Mouse (Mus musculus) midbrain, embryonic 11.5 days (tissue): Measurements from ENCODE around the gene Inip. TPM values are rescaled to one million over a fixed set of nuclear protein-coding genes. Genes with fewer than 3 reads are reported as not detected.
A peak's percentile ranks its signal among the peaks of the same experiment; 100 is the strongest.

Experiments used
- ATAC-seq: fragments of 200-750 bp; cut with Nextera tagmentation; 2 replicates; pipeline ENCODE4 v1.8.0; 2017; ENCODE audit warnings: moderate TSS enrichment, moderate library complexity; ENCODE audit not compliant: low FRiP score
- DNase-seq: peaks from one replicate; pipeline ENCODE4 v3.0.0; 2015; ENCODE audit warnings: low spot score; ENCODE audit errors: missing footprints
- H3K27ac ChIP-seq: fragments of 300-500 bp; sonication (generic); 2 replicates; pipeline ENCODE4 v1.5.1; 2014; ENCODE audit warnings: low read depth, low read length
- H3K27me3 ChIP-seq: fragments of 300-500 bp; sonication (generic); 2 replicates; pipeline ENCODE4 v1.6.1; 2014; ENCODE audit warnings: mild to moderate bottlenecking, low read length, moderate library complexity, mixed read lengths; ENCODE audit not compliant: control insufficient read depth, insufficient read depth
- H3K36me3 ChIP-seq: fragments of 300-500 bp; sonication (generic); 2 replicates; pipeline ENCODE4 v1.6.1; 2014; ENCODE audit warnings: mild to moderate bottlenecking, low read length, moderate library complexity, mixed read lengths; ENCODE audit not compliant: control insufficient read depth, insufficient read depth
- H3K4me1 ChIP-seq: fragments of 300-500 bp; sonication (generic); 2 replicates; pipeline ENCODE4 v1.6.1; 2014; ENCODE audit warnings: low read length; ENCODE audit not compliant: control insufficient read depth, insufficient read depth
- H3K4me2 ChIP-seq: fragments of 300-500 bp; sonication (generic); 2 replicates; pipeline ENCODE4 v1.6.1; 2014; ENCODE audit warnings: mild to moderate bottlenecking, moderate library complexity
- H3K4me3 ChIP-seq: fragments of 300-500 bp; sonication (generic); 2 replicates; pipeline ENCODE4 v1.5.1; 2014; ENCODE audit warnings: low read depth, low read length
- H3K9ac ChIP-seq: fragments of 300-500 bp; sonication (generic); 2 replicates; pipeline ENCODE4 v1.6.1; 2014; ENCODE audit warnings: low read length
- H3K9me3 ChIP-seq: fragments of 300-500 bp; sonication (generic); 2 replicates; pipeline ENCODE4 v1.6.1; 2016; ENCODE audit warnings: low read length; ENCODE audit not compliant: control insufficient read depth
- WGBS: fragments of 180-500 bp; shearing (Covaris S2); extraction: QIAGEN DNeasy Blood & Tissue Kit; methylation state at CpG from one replicate; pipeline ENCODE4 v1.1.7; 2014; 5-methylcytosine and 5-hydroxymethylcytosine counted together
- polyA plus RNA-seq: library from polyadenylated mRNA; unstranded; fragments of >200 nt; fragmentation: Nextera tagmentation; extraction: Ambion mirVana; gene quantifications from 2 replicates; pipeline ENCODE4 v1.2.1, GENCODE M21; 2014

Gene Inip
- polyA plus RNA-seq, 1 experiment from 2014 or later = 110 TPM

DNA sequence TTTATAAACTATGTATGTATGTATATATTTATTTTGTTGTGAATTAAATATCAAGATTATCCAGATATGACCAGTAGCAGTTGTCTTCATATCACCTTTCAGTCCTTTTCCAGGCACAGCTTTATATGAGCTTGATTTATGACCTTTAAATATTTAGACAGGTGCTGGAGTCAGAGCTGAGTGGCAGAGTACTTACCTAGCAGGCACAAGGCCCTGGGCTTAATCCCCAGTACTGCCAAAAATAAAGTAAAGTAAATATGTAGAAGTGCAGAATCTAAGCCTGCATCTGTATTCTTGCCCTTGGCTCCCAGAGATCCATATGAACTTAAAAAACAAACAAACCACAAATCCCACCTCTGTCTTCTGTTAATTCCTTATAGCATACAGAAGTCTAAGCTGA lies 12.4 kb downstream of the Inip start:
- Histone ChIP-seq H3K36me3 (no peaks in the 10 kb centered on the region), H3K4me3 (no peak overlapping the region), H3K4me1 (no peaks in the 10 kb centered on the region), H3K9ac (no peak overlapping the region), H3K9me3 (no peaks in the 10 kb centered on the region), H3K27me3 (no peaks in the 10 kb centered on the region), H3K27ac (no peak overlapping the region), H3K4me2 (no peak overlapping the region)
- DNase-seq (no peak), ATAC-seq (no peak)

DNA sequence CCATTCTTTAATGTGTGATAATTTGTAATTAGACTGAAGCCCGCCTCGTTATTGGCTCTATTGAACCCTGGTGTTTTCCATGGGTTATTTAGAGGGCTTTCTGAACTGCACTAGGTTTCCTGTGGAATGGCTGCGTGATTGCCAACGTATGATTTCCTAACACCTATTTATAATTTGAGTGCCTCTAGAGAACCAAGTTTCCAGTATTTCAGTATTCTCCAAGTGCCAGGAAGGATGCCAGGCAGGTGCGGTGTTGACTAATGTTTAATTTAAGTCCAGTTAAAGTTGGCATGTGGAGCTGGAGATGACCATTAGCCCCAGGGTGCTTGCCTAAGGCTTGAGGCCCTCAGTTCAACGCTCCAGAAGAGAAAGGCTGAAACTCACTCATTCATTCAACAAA lies 14.3 kb downstream of the Inip start:
- Histone ChIP-seq H3K9me3 (no peaks in the 10 kb centered on the region), H3K36me3 (no peaks in the 10 kb centered on the region), H3K4me1 (peaks cover 1% of the 10 kb centered on the region; the same call in 1 of the 2 replicates), H3K9ac (no peak overlapping the region), H3K4me3 (no peak overlapping the region), H3K27me3 (no peaks in the 10 kb centered on the region), H3K4me2 (no peak overlapping the region), H3K27ac (no peak overlapping the region)
- ATAC-seq (no peak), DNase-seq (no peak)
- 71% methylated on average over 6 of the region's 6 CpGs for WGBS

DNA sequence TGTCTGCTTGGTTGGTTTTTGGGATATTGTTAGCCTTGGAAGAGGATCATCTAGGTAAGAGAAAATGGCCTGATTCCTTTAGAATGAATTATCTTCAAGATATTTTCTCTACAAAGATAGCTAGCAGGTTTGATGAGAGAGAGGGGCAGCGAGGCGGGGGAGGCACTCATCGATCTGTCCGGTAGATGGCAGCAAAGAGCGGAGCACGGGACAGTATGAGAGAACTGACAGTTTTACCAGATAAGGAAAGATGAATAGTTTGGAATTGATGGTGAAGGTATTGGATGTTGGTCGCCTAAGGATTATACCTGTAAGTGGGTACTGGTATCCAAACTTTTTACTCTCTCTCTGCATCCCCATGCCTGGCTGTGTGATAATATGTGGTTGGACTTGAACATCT lies 14.7 kb downstream of the Inip start:
- WGBS = 2% methylated on average over 7 of the region's 7 CpGs
- no peaks in the 10 kb centered on the region for H3K27me3 ChIP-seq
- H3K36me3 ChIP-seq = no peaks in the 10 kb centered on the region
- no peak overlapping the region for H3K4me2 ChIP-seq
- no peak overlapping the region for H3K4me3 ChIP-seq
- H3K4me1 ChIP-seq = peaks cover 3% of the 10 kb centered on the region; the same call in 1 of the 2 replicates
- no peak overlapping the region for H3K9ac ChIP-seq
- no peaks in the 10 kb centered on the region for H3K9me3 ChIP-seq
- DNase-seq = peak; percentile 99
- no peak for ATAC-seq
- H3K27ac ChIP-seq = no peak overlapping the region

DNA sequence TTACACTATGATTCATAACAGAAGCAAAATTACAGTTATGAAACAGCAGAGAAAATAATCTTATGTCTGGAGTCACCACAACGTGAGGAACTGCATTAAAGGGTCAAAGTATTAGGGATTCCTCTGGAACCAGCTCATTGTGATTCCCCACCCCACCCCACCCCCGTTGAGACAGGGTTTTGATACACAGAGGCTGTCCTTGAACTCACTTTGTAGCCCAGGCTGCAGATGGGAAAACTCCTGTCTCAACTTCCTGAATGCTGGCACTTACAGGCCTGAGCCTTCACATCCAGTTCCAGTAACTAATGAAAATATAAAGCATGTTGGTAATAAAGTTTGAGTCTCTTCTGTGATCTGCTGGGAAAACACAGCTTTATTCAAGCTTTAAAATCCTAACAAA lies 16.0 kb downstream of the Inip start:
- Histone ChIP-seq H3K27ac (no peak overlapping the region), H3K4me3 (no peak overlapping the region), H3K36me3 (no peaks in the 10 kb centered on the region), H3K9me3 (no peaks in the 10 kb centered on the region), H3K4me1 (peaks cover 3% of the 10 kb centered on the region; the same call in 1 of the 2 replicates), H3K9ac (no peak overlapping the region), H3K4me2 (no peak overlapping the region), H3K27me3 (no peaks in the 10 kb centered on the region)
- DNase-seq (no peak), ATAC-seq (no peak)
- 29% methylated on average over 2 of the region's 2 CpGs for WGBS

DNA sequence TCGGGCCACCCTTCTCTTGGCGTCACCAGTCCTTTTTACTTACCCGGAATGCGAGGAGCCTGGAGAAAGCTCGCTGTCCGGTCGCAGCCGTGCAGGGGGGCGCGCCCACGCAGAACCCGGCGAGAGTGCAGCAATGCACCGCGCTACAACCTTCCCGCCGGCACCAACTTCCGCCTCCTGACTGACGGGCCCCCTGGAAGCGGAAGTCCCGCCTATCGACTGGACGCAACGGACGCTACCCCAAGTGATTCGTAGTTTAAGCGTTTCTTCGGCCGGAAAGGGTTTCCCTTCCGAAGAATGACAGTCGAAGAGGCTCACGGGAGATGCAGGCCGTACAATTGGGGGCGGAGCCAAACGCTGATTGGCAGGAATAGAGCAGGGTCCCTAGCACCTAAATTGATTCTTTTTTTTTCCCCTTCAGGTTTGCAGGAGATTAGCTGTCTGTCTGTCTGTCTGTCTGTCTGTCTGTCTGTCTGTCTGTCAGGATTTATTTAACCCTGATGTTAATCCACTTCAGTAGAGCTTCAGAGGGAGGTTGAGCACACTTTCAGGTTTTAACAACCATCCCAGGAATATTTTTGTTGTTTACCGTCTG lies 17.6 kb downstream of the Inip start:
- H3K4me2 ChIP-seq = peak overlapping the region; percentile 87
- peaks cover 3% of the 10 kb centered on the region; the same call in 1 of the 2 replicates for H3K4me1 ChIP-seq
- no peaks in the 10 kb centered on the region for H3K27me3 ChIP-seq
- H3K4me3 ChIP-seq = peak overlapping the region; percentile 99
- DNase-seq (peak; percentile 99), ATAC-seq (peak; percentile 96)
- no peaks in the 10 kb centered on the region for H3K36me3 ChIP-seq
- no peaks in the 10 kb centered on the region for H3K9me3 ChIP-seq
- peak overlapping the region; percentile 54 for H3K27ac ChIP-seq
- peak overlapping the region; percentile 94 for H3K9ac ChIP-seq
- WGBS = under 1% methylated on average over 35 of the region's 36 CpGs

DNA sequence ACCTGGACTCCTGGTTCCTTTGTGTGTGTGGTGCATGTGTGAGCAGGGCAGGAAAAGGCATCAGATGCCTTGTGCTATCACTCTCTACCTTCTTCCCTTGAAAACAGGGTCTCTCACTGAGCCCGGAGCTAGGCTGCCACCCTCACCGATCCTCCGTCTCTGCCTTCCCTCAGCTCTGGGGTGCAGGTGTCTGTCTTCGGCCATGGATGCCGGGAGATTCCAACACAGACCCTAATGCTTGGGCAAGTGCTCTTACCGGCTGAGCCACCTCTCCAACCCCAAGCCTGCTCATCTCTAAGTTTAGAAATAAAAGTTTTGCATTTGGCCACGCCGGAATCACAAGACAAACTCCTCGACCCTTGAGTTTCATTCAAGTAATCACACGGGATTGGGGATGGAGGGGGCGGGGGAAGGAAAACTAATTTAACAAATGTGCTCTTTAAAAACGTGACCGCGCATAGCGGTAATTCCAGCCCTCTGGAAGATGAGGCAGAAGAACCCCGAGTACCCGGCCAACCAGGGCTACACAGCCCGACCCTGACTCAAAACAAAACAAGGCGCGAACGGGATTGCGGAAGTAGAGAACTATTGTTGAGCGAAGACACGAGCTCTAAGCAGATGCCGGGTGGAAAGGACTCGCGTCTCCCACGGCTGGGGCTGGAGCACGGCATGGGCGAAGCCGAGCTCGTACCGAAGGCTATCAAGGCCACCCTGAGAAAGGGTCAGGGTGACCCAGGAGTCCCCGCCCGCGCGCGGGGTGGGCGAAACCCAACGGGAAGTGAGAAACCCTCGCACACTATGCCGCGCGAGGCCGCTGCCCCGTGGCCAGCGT lies 18.3 kb downstream of the Inip start:
- under 1% methylated on average over 46 of the region's 47 CpGs for WGBS
- peak; percentile 92 for DNase-seq
- H3K27ac ChIP-seq = peak overlapping the region; percentile 54
- peak overlapping the region; percentile 99 for H3K4me3 ChIP-seq
- H3K4me2 ChIP-seq = peak overlapping the region; percentile 87
- H3K36me3 ChIP-seq = no peaks in the 10 kb centered on the region
- H3K27me3 ChIP-seq = no peaks in the 10 kb centered on the region
- no peaks in the 10 kb centered on the region for H3K9me3 ChIP-seq
- H3K4me1 ChIP-seq = peaks cover 3% of the 10 kb centered on the region; the same call in 1 of the 2 replicates
- H3K9ac ChIP-seq = peak overlapping the region; percentile 94
- ATAC-seq = peak; percentile 66

DNA sequence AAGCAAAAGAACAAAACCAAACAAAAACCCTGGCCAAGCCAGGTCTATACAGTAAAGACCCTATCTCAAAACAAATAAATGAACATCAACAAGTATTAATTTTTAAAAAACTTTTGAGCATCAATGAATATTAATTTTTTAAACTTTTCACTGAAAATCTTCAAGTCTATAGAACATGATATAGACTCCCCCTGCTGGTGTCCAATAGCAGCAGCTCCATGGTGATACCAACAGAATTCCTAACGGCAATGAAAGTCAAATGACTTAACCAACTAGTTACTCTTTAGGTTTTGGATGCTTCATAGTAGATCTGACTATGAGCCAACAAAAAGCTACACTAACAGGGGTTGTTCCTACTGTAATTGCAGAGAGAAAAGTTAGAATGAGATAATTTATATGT lies 20.8 kb downstream of the Inip start:
- H3K9ac ChIP-seq = no peak overlapping the region
- H3K4me2 ChIP-seq = no peak overlapping the region
- no peak for DNase-seq
- no peaks in the 10 kb centered on the region for H3K36me3 ChIP-seq
- no peaks in the 10 kb centered on the region for H3K9me3 ChIP-seq
- H3K4me1 ChIP-seq = peaks cover 3% of the 10 kb centered on the region; the same call in 1 of the 2 replicates
- H3K27ac ChIP-seq = no peak overlapping the region
- no peak for ATAC-seq
- H3K4me3 ChIP-seq = no peak overlapping the region
- H3K27me3 ChIP-seq = no peaks in the 10 kb centered on the region
- 35% methylated on average over 1 of the region's 1 CpGs for WGBS

DNA sequence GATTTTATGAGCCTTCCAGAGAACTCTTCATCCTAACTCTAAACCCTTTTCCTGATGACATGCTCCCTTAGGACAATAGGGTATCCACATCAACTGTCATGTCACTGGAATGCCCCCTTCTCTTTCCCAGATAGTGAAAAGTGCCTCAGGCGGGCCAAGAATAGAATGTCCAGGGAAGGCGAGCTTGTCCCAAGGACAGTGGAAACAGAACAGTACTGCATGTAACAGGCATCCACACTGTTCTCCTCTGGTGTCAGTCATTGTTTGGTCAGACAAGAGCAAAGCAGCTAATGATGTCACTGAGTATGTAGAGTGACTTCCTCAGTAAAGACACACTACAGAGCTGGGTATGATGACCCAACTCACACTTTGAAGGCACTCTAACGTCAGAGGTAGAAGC lies 23.6 kb downstream of the Inip start:
- H3K9me3 ChIP-seq = no peaks in the 10 kb centered on the region
- no peak for ATAC-seq
- no peak for DNase-seq
- no peak overlapping the region for H3K27ac ChIP-seq
- H3K4me1 ChIP-seq = peaks cover 13% of the 10 kb centered on the region
- no peak overlapping the region for H3K9ac ChIP-seq
- H3K27me3 ChIP-seq = no peaks in the 10 kb centered on the region
- H3K36me3 ChIP-seq = 0 out of 2 replicates have a peak, but pooled peaks cover 5% of the 10 kb centered on the region
- H3K4me3 ChIP-seq = no peak overlapping the region
- 75% methylated on average over 3 of the region's 3 CpGs for WGBS
- H3K4me2 ChIP-seq = no peak overlapping the region

DNA sequence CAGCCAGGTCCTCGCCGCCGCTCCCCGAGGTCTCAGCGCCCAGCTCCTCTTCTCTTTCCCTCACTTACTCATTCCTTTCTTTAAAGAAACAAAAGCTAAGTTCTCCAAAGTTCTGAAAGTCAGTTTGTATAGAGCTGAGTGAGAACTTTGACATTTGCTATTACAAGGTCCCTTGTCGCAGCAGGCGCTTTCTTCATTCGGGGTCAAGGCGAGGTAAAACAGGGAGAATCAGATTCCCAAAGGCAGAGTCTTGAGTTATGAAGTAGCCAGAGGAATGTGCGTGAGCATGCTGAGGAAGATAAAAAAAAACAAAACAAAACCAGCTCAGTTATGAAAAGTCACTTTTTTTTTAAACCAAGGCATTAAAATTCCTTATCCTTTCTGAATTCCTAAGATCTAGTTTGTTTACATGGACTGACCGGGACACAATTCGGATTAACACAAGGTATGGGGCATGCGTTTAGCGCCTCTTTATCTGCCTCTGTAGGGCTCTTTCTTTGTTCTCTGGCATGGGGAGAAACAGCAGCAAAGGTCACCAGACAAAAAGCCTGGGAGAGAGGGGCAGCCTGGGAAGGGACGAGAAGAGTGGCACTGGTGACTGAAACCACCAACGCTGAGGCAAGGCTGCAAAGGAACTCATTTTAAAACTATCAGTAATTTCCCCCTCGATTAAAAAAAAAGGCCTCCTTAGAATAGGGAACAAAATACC lies 29.1 kb downstream of the Inip start:
- DNase-seq = no peak
- Histone ChIP-seq H3K4me1 (peaks cover 15% of the 10 kb centered on the region), H3K27ac (no peak overlapping the region; the same call in 1 of the 2 replicates), H3K4me3 (no peak overlapping the region), H3K4me2 (no peak overlapping the region), H3K9ac (no peak overlapping the region), H3K36me3 (peaks cover 16% of the 10 kb centered on the region; the same call in 1 of the 2 replicates), H3K27me3 (no peaks in the 10 kb centered on the region), H3K9me3 (no peaks in the 10 kb centered on the region)
- ATAC-seq = peak; percentile 67
- 26% methylated on average over 17 of the region's 17 CpGs for WGBS
